26 mouse cellular contexts compared by ENCODE assay signal in the genomic region with DNA sequence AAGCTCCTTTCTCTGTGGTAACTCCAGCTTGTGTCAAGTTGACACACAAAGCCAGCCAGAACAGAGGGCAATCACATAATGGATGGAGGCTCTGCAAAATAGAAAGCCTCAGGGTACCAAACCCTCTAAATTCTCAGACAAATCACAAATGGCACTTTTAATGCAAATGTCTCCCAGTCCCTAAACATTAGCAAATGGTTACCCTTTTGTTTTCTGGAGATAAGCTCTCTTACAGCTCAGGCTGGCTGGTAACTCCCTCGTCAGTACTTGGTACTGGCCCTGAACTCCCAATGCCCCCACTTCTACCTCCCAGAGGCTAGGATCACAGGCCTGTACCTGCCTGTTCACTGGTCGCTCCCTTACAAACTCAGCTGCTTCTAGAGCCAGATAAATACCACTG. TPM values are rescaled to one million over a fixed set of nuclear protein-coding genes. Genes with fewer than 3 reads are reported as not detected.
DNase-seq lines count a peak whose midpoint lies in the region; ATAC-seq and TF ChIP-seq lines count a peak whose summit lies in the region.
"Had no signal": no experiment of that assay in that cellular context is flagged by ENCODE, and none has a peak within 500 bp of the region (broad histone marks: within the 10 kb centered on the region; RNA-seq: fewer than 3 reads in every experiment).

No protein-coding gene starts in this region.

- no peak overlapping the region for H3K4me3 ChIP-seq in ES-Bruce4 (ENCODE audit: low read depth, low read length)
- no peak overlapping the region for H3K4me3 ChIP-seq in hindbrain, embryonic 14.5 days (replicated peaks; ENCODE audit: low read length)
- H3K4me3 ChIP-seq in lung, postnatal 0 days (ENCODE audit: low read depth, low read length): no peak overlapping the region
- H3K4me3 ChIP-seq: embryonic facial prominence, embryonic 10.5 days; embryonic facial prominence, embryonic 12.5 days; forebrain, embryonic 13.5 days; forebrain, embryonic 15.5 days had no signal

- peaks cover 1% of the 10 kb centered on the region; the same call in 1 of the 2 replicates for H3K9me3 ChIP-seq in ES-Bruce4 (replicated peaks; ENCODE audit: control insufficient read depth, insufficient read depth, low read length, poor library complexity, severe bottlenecking)
- no peaks in the 10 kb centered on the region for H3K9me3 ChIP-seq in hindbrain, embryonic 14.5 days (ENCODE audit: control insufficient read depth, low read length)
- H3K9me3 ChIP-seq in lung, postnatal 0 days (ENCODE audit: low read length): no peaks in the 10 kb centered on the region
- H3K9me3 ChIP-seq: embryonic facial prominence, embryonic 10.5 days; embryonic facial prominence, embryonic 12.5 days; forebrain, embryonic 13.5 days; forebrain, embryonic 15.5 days; G1E had no signal

- no peaks in the 10 kb centered on the region for H3K4me1 ChIP-seq in ES-Bruce4 (ENCODE audit: control insufficient read depth, insufficient read depth, low read length)
- H3K4me1 ChIP-seq in hindbrain, embryonic 14.5 days (replicated peaks; ENCODE audit: control insufficient read depth, insufficient read depth, low read length): no peaks in the 10 kb centered on the region
- H3K4me1 ChIP-seq in lung, postnatal 0 days (ENCODE audit: insufficient read depth, low read depth, low read length): no peaks in the 10 kb centered on the region
- H3K4me1 ChIP-seq: embryonic facial prominence, embryonic 10.5 days; embryonic facial prominence, embryonic 12.5 days had no signal

- no peak overlapping the region for H3K4me2 ChIP-seq in hindbrain, embryonic 14.5 days (replicated peaks)
- no peak overlapping the region for H3K4me2 ChIP-seq in lung, postnatal 0 days (replicated peaks; ENCODE audit: low read depth, low read length)
- H3K4me2 ChIP-seq: embryonic facial prominence, embryonic 12.5 days; forebrain, embryonic 13.5 days; forebrain, embryonic 15.5 days had no signal

- no peaks in the 10 kb centered on the region for H3K27me3 ChIP-seq in ES-Bruce4 (ENCODE audit: control insufficient read depth, insufficient read depth, low read length, poor library complexity, severe bottlenecking)
- H3K27me3 ChIP-seq in hindbrain, embryonic 14.5 days (ENCODE audit: control insufficient read depth, insufficient read depth, low read length): no peaks in the 10 kb centered on the region
- no peaks in the 10 kb centered on the region for H3K27me3 ChIP-seq in lung, postnatal 0 days (replicated peaks; ENCODE audit: insufficient read depth, low read length)
- H3K27me3 ChIP-seq: forebrain, embryonic 13.5 days; forebrain, embryonic 15.5 days; Patski had no signal

- H3K27ac ChIP-seq in ES-Bruce4 (ENCODE audit: insufficient read depth, low read length): no peak overlapping the region; the same call in 1 of the 2 replicates
- H3K27ac ChIP-seq in hindbrain, embryonic 14.5 days: no peak overlapping the region
- H3K27ac ChIP-seq in lung, postnatal 0 days (ENCODE audit: low read length): no peak overlapping the region
- H3K27ac ChIP-seq: embryonic facial prominence, embryonic 10.5 days; embryonic facial prominence, embryonic 12.5 days; forebrain, embryonic 13.5 days; forebrain, embryonic 15.5 days had no signal

- DNase-seq in ES-CJ7 (ENCODE audit: low read depth, low spot score) (peak; percentile 94), R1 (ENCODE audit: low read depth, low spot score) (peak; percentile 90)
- no peak for DNase-seq in ovary, postnatal 10 days (ENCODE audit: low spot score)
- DNase-seq in hindbrain, embryonic 14.5 days (ENCODE audit: low spot score): no peak
- no peak for DNase-seq in lung, postnatal 0 days (ENCODE audit: low spot score)
- DNase-seq: adrenal gland, adult 8-10 months; adrenal gland, postnatal 14 days; adrenal gland, postnatal 36 days; cerebellum, adult 11-12 months; cerebellum, adult 2 months; cerebellum, adult 9-10 months; cerebellum, postnatal 10 days; cerebellum, postnatal 25 days; forebrain, postnatal 0 days had no signal

- TF ChIP-seq CTCF in ES-Bruce4 (IDR thresholded peaks at IDR 0.05; ENCODE audit: low read depth, low read length): no peak
- TF ChIP-seq CTCF in lung, postnatal 0 days (IDR thresholded peaks at IDR 0.05): no peak

- 65% methylated on average over 2 of the region's 2 CpGs for WGBS in hindbrain, embryonic 14.5 days
- WGBS in lung, postnatal 0 days: 33% methylated on average over 2 of the region's 2 CpGs

- no peaks in the 10 kb centered on the region for H3K36me3 ChIP-seq in ES-Bruce4 (ENCODE audit: control insufficient read depth, insufficient read depth, low read length, poor library complexity, severe bottlenecking)
- H3K36me3 ChIP-seq in hindbrain, embryonic 14.5 days (replicated peaks; ENCODE audit: control insufficient read depth, insufficient read depth): no peaks in the 10 kb centered on the region
- no peaks in the 10 kb centered on the region for H3K36me3 ChIP-seq in lung, postnatal 0 days (ENCODE audit: insufficient read depth, low read length)
- H3K36me3 ChIP-seq: embryonic facial prominence, embryonic 10.5 days; embryonic facial prominence, embryonic 12.5 days; forebrain, embryonic 15.5 days; G1E had no signal

- no peak overlapping the region for H3K9ac ChIP-seq in ES-Bruce4 (ENCODE audit: low read depth, poor library complexity, severe bottlenecking)
- no peak overlapping the region for H3K9ac ChIP-seq in hindbrain, embryonic 14.5 days
- no peak overlapping the region for H3K9ac ChIP-seq in lung, postnatal 0 days (replicated peaks; ENCODE audit: low read depth)
- H3K9ac ChIP-seq: embryonic facial prominence, embryonic 12.5 days; forebrain, embryonic 13.5 days; forebrain, embryonic 15.5 days; forebrain, postnatal 0 days had no signal

- TF ChIP-seq POLR2A in ES-Bruce4 (IDR thresholded peaks at IDR 0.05; ENCODE audit: insufficient read depth, low read length): no peak

- no peak for ATAC-seq in hindbrain, embryonic 14.5 days (ENCODE audit: low FRiP score)
- ATAC-seq in lung, postnatal 0 days: no peak
- ATAC-seq: activated CD4-positive, CD25-positive, alpha-beta regulatory T cell, adult 4 months; forebrain, embryonic 13.5 days; forebrain, embryonic 15.5 days; forebrain, postnatal 0 days; Patski had no signal

- TF ChIP-seq EP300 in ES-Bruce4 (IDR thresholded peaks at IDR 0.05; ENCODE audit: insufficient read depth, low read depth, low read length): peak; percentile 78
- no peak for TF ChIP-seq EP300 in lung, postnatal 0 days (IDR thresholded peaks at IDR 0.05)

RNA-seq across cellular contexts. Expression of a gene that starts 0.6 kb away (rescaled TPM):
- polyA plus RNA-seq in ES-Bruce4 (2011; ENCODE audit: insufficient read depth, insufficient read length, low read depth, missing spikeins): not detected in 2 replicates
- polyA plus RNA-seq in hindbrain, embryonic 14.5 days (2014; fragmentation: Nextera tagmentation; extraction: Ambion mirVana): not detected in 2 replicates
- polyA plus RNA-seq in lung, postnatal 0 days (2015; fragmentation: Nextera tagmentation; extraction: Ambion mirVana): not detected in 2 replicates
- polyA plus RNA-seq: activated CD4-positive, CD25-positive, alpha-beta regulatory T cell, adult 4 months; C2C12; cerebellum, adult 2 months; cortical plate, adult 2 months; embryonic facial prominence, embryonic 10.5 days; embryonic facial prominence, embryonic 12.5 days; embryonic facial prominence, embryonic 14.5 days; forebrain, embryonic 11.5 days; forebrain, embryonic 13.5 days; forebrain, embryonic 15.5 days; forebrain, postnatal 0 days; G1E; Patski had no signal

RNA-seq across cellular contexts. Expression of a gene that starts 5.9 kb away (rescaled TPM):
- polyA plus RNA-seq in ES-Bruce4 (2011; ENCODE audit: insufficient read depth, insufficient read length, low read depth, missing spikeins): 7.0 and 12.3 TPM in 2 replicates
- 72.8 and 74.1 TPM in 2 replicates for polyA plus RNA-seq in hindbrain, embryonic 14.5 days (2014; fragmentation: Nextera tagmentation; extraction: Ambion mirVana)
- 32.9 and 40.5 TPM in 2 replicates for polyA plus RNA-seq in lung, postnatal 0 days (2015; fragmentation: Nextera tagmentation; extraction: Ambion mirVana)

RNA-seq across cellular contexts. Expression of a gene that starts 16.8 kb away (rescaled TPM):
- 2.7 and 2.8 TPM in 2 replicates for polyA plus RNA-seq in ES-Bruce4 (2011; ENCODE audit: insufficient read depth, insufficient read length, low read depth, missing spikeins)
- 78.0 and 103 TPM in 2 replicates for polyA plus RNA-seq in hindbrain, embryonic 14.5 days (2014; fragmentation: Nextera tagmentation; extraction: Ambion mirVana)
- polyA plus RNA-seq in lung, postnatal 0 days (2015; fragmentation: Nextera tagmentation; extraction: Ambion mirVana): not detected in 2 replicates
- polyA plus RNA-seq: C2C12, G1E, Patski had no signal

RNA-seq across cellular contexts. Expression of a gene that starts 33.6 kb away (rescaled TPM):
- polyA plus RNA-seq in ES-Bruce4 (2011; ENCODE audit: insufficient read depth, insufficient read length, low read depth, missing spikeins): not detected in 2 replicates
- polyA plus RNA-seq in hindbrain, embryonic 14.5 days (2014; fragmentation: Nextera tagmentation; extraction: Ambion mirVana): 23.5 and 31.6 TPM in 2 replicates
- 0.04 TPM in 1 of 2 replicates, not detected in the other for polyA plus RNA-seq in lung, postnatal 0 days (2015; fragmentation: Nextera tagmentation; extraction: Ambion mirVana)
- polyA plus RNA-seq: activated CD4-positive, CD25-positive, alpha-beta regulatory T cell, adult 4 months; G1E had no signal

Comparison
In these comparisons a context has a peak if more than half of its experiments do, and no peak if none do; other contexts are left out.
1. DNase-seq: peak in ES-CJ7 (single experiment) and R1 (single experiment); none in ovary, postnatal 10 days (single experiment), hindbrain, embryonic 14.5 days (single experiment) and lung, postnatal 0 days (single experiment).
2. RNA of a gene that starts 16.8 kb away (polyA plus RNA-seq): 78.0 to 103 TPM in hindbrain, embryonic 14.5 days; 2.7 to 2.8 TPM in ES-Bruce4 and not detected in lung, postnatal 0 days; every median in the first group is over 10 times any median in the second.